Mouse (Mus musculus) cerebellum, postnatal 36 days (tissue): ENCODE measurements at regions not wholly inside any gene's neighbourhood (a gene's known extent, or its start where the extent isn't known, plus 50 kb on each side); places are given as distances from the start of the nearest gene placed in this dataset.
A peak's percentile ranks its signal among the peaks of the same experiment; 100 is the strongest.

Experiments
- DNase-seq, 2 experiments: peaks; one replicate each; pipeline ENCODE4 v3.0.0; 2021 to 2022; ENCODE audit warnings: mixed read lengths in 2 of 2

GRCm38 (mm10) chr14:55168336-55168909, 51.7 kb upstream of the Jph4 start:
- DNase-seq: peak; percentile 75 to 82

GRCm38 (mm10) chr14:55169021-55169855, 52.5 kb upstream of the Jph4 start:
- peak in 1 of 2 experiments; percentile 38 for DNase-seq

- no peak for DNase-seq
Observed at GRCm38 (mm10) chr14:55169856-55170117, 52.0 kb upstream of the Dhrs2 start.

GRCm38 (mm10) chr14:55171311-55172049, 50.3 kb upstream of the Dhrs2 start:
- DNase-seq: peak; percentile 43 to 74
